Mouse (Mus musculus) gastrocnemius, postnatal 25 days (tissue): ENCODE data around the gene Ces2g. TPM values are rescaled to one million over a fixed set of nuclear protein-coding genes. Genes with fewer than 3 reads are reported as not detected.

Experiments
- DNase-seq: peaks from one replicate; pipeline ENCODE4 v3.0.0; 2022
- long read RNA-seq, 2 experiments: library from polyadenylated mRNA; stranded (forward); transcript quantifications; one replicate each; pipeline ENCODE4 v2.0.0; 2021
- total RNA-seq, 2 experiments: library from RNA; stranded (reverse); gene quantifications; 1 replicate in 1 of 2; 2 replicates in 1 of 2; pipeline ENCODE4 v1.2.3; 2021

Ces2g gene
- 1 to 10 TPM in 1 of 2 experiments, under 1 TPM in 1; 0.38 to 1.3 TPM for total RNA-seq
- long read RNA-seq, experiment 1, partial matches to known transcripts = 0 of 1 reads
- long read RNA-seq, experiment 1, other reads (novel, unspliced or antisense) = 1 of 1 reads
- long read RNA-seq, experiment 2 = 0 reads

- DNase-seq = peak; percentile 7
Measured at GRCm38 (mm10) chr8:104961537-104961961, at the start of gene Ces2g. Gene Ces2g, plus strand, starts transcription at chr8:104961718.

- DNase-seq = no peak
Measured at GRCm38 (mm10) chr8:104925972-104926596, 35.4 kb upstream of the Ces2g start, which contains the start of gene Ces2e. Gene Ces2e, plus strand, starts transcription at chr8:104926260.

GRCm38 (mm10) chr8:104927301-104927700, 34.2 kb upstream of the Ces2g start:
- no peak for DNase-seq

- no peak for DNase-seq
Measured at GRCm38 (mm10) chr8:104944665-104945064, 16.9 kb upstream of the Ces2g start.

GRCm38 (mm10) chr8:104947056-104947455, 14.5 kb upstream of the Ces2g start, which contains the start of gene Ces2f:
Gene Ces2f, plus strand, starts transcription at chr8:104947356.
- no peak for DNase-seq

GRCm38 (mm10) chr8:104949031-104949430, 12.5 kb upstream of the Ces2g start:
- no peak for DNase-seq

GRCm38 (mm10) chr8:104962229-104962901, 847 bp downstream of the Ces2g start:
- DNase-seq = no peak

GRCm38 (mm10) chr8:104963375-104963894, 1.9 kb downstream of the Ces2g start:
- DNase-seq = no peak

GRCm38 (mm10) chr8:104984126-104984525, 22.6 kb downstream of the Ces2g start:
- no peak for DNase-seq

- DNase-seq = no peak
Measured at GRCm38 (mm10) chr8:104984942-104985341, 23.4 kb downstream of the Ces2g start.

GRCm38 (mm10) chr8:104998191-104998590, 36.7 kb downstream of the Ces2g start:
- no peak for DNase-seq

GRCm38 (mm10) chr8:104999183-104999582, 37.7 kb downstream of the Ces2g start:
- no peak for DNase-seq

GRCm38 (mm10) chr8:105000586-105000985, 39.1 kb downstream of the Ces2g start, which contains the start of gene Ces2h:
Gene Ces2h, plus strand, starts transcription at chr8:105000853.
- no peak for DNase-seq

- DNase-seq = no peak
Measured at GRCm38 (mm10) chr8:105010000-105010399, 48.5 kb downstream of the Ces2g start.

GRCm38 (mm10) chr8:105011136-105011535, 49.6 kb downstream of the Ces2g start:
- no peak for DNase-seq

- DNase-seq = no peak
Measured at GRCm38 (mm10) chr8:105014391-105014790, 52.9 kb downstream of the Ces2g start.

Other genes starting within 250 kb of the Ces2g start
- not detected for gene Ces2a, start 227.7 kb upstream of the Ces2g start, total RNA-seq
- gene Ces2b, start 130.1 kb upstream of the Ces2g start, total RNA-seq = not detected
- gene Ces2c, start 114.7 kb upstream of the Ces2g start, total RNA-seq = under 1 TPM; 0.29 to 0.84 TPM
- under 1 TPM in 1 of 2 experiments, not detected in 1; 0.11 TPM for gene Ces2e, start 35.5 kb upstream of the Ces2g start, total RNA-seq
- not detected for gene Ces2f, start 14.4 kb upstream of the Ces2g start, total RNA-seq
- gene Ces2h, start 39.1 kb downstream of the Ces2g start, total RNA-seq = not detected
- not detected for gene Ces3a, start 86.9 kb downstream of the Ces2g start, total RNA-seq
- gene Ces3b, start 122.0 kb downstream of the Ces2g start, total RNA-seq = not detected
- gene Ces4a, start 170.1 kb downstream of the Ces2g start, total RNA-seq = not detected
- 10 to 100 TPM; 42.1 to 42.2 TPM for gene Cbfb, start 209.0 kb downstream of the Ces2g start, total RNA-seq